Mouse (Mus musculus): ENCODE measurements at regions not wholly inside any gene's neighbourhood (a gene's known extent, or its start where the extent isn't known, plus 50 kb on each side); places are given as distances from the start of the nearest gene placed in this dataset.
"Not testable (repeated sequence)": the region's sequence is repeated elsewhere in the genome, so short reads cannot be mapped to it uniquely, and the experiment has no call there.

GRCm38 (mm10) chr10:45865793-45866192 is 288.2 kb downstream of the Hace1 start:
- no peak for DNase-seq (ENCODE audit: low spot score)
- no peaks in the 10 kb centered on the region for H3K36me3 ChIP-seq (ENCODE audit: control insufficient read depth, insufficient read depth, low read length)

DNA sequence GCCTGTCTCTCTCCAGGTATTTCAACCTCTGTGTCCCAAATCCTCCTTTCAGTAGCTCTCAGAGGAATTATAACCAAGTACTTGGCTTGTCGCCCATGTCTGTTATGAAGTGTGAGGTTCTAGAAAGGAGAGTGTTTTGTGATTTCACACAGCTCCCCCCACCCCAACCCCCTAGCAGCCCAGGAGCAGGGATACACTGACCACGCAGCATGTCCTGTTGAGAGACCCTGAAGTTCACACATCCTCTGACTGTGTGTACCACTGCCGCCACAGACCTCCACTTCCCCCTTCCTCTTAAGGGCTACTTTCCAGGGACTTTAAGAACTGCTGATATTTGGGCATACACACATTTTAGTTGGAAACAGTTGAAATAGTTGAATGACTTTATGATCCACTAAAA is 289.2 kb downstream of the Hace1 start:
- Histone ChIP-seq H3K4me2 (ENCODE audit: low read depth) (no peak overlapping the region), H3K4me3 (ENCODE audit: low read depth, low read length) (no peak overlapping the region), H3K9ac (ENCODE audit: low read length) (no peak overlapping the region), H3K27ac (ENCODE audit: low read depth, low read length) (no peak overlapping the region), H3K27me3 (ENCODE audit: control insufficient read depth, insufficient read depth, low read length) (no peaks in the 10 kb centered on the region), H3K36me3 (ENCODE audit: control insufficient read depth, insufficient read depth, low read length) (no peaks in the 10 kb centered on the region), H3K4me1 (ENCODE audit: control insufficient read depth, insufficient read depth, low read length) (no peaks in the 10 kb centered on the region), H3K9me3 (ENCODE audit: control insufficient read depth, low read length) (no peaks in the 10 kb centered on the region)
- DNase-seq (ENCODE audit: low spot score): no peak
- no peak for ATAC-seq (ENCODE audit: insufficient read depth, low FRiP score, low TSS enrichment)
- 72% methylated on average over 3 of the region's 3 CpGs for WGBS

More at GRCm38 (mm10) chr10:45865793-45866192, 288.2 kb downstream of the Hace1 start:
- Histone ChIP-seq H3K27ac (ENCODE audit: low read depth, low read length) (no peak overlapping the region), H3K4me3 (ENCODE audit: low read depth, low read length) (no peak overlapping the region), H3K4me2 (ENCODE audit: low read depth) (no peak overlapping the region), H3K27me3 (ENCODE audit: control insufficient read depth, insufficient read depth, low read length) (no peaks in the 10 kb centered on the region), H3K9me3 (ENCODE audit: control insufficient read depth, low read length) (no peaks in the 10 kb centered on the region), H3K9ac (ENCODE audit: low read length) (no peak overlapping the region), H3K4me1 (ENCODE audit: control insufficient read depth, insufficient read depth, low read length) (no peaks in the 10 kb centered on the region)
- 51% methylated on average over 4 of the region's 4 CpGs for WGBS
- no peak for ATAC-seq (ENCODE audit: insufficient read depth, low FRiP score, low TSS enrichment)

- no peak for ATAC-seq (ENCODE audit: insufficient read depth, low FRiP score, low TSS enrichment)
- H3K9ac ChIP-seq (ENCODE audit: low read length): no peak overlapping the region
These were observed 293.4 kb downstream of the Hace1 start for GRCm38 (mm10) chr10:45871028-45871427.

DNA sequence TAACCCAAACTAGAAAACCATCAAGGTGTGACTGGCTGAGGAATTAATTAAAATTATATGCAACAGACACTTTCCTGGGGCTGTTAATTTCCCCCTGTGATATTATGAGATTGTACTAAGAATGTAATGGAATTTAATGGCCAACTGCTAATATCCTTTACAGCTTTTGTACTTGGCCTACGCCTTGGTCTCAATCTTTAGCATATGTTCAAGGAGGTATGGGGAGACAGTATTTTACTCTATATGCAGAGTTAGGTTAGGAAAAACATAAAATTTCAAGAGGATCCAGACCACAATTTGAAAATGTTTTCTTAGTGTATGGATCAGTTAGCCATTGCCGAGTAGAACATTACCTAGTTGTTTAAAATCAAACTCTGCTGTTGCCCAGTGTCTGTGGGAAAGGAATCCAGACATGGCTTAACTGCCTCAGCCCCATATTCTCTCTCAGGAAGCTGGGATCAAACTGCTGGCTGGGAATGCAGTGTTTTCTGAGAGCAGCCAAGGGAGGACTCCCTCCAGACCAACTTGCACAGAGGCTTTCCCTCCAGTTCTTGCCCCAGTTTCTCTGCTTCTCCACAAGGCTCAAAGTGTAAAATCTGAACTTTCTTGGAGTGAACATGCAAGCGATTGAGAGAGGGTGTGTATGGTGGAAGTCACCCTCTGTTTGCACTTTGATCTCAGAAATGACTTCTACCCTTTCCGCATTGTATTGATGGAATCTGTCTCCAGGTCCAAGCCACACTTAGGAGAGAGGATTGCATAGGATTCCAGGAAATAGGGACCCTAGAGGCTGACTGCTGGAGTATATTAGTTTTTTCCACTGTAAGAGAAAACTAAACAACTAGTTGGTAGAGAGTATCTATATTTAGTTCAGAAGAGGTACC is 294.6 kb downstream of the Hace1 start:
- ATAC-seq (ENCODE audit: insufficient read depth, low FRiP score, low TSS enrichment): no peak
- H3K4me1 ChIP-seq (ENCODE audit: control insufficient read depth, insufficient read depth, low read length): no peaks in the 10 kb centered on the region
- no peak overlapping the region for H3K27ac ChIP-seq (ENCODE audit: low read depth, low read length)
- WGBS: 86% methylated on average over 4 of the region's 4 CpGs
- no peak overlapping the region for H3K9ac ChIP-seq (ENCODE audit: low read length)
- no peaks in the 10 kb centered on the region for H3K36me3 ChIP-seq (ENCODE audit: control insufficient read depth, insufficient read depth, low read length)
- no peaks in the 10 kb centered on the region for H3K9me3 ChIP-seq (ENCODE audit: control insufficient read depth, low read length)
- no peak overlapping the region for H3K4me2 ChIP-seq (ENCODE audit: low read depth)
- H3K27me3 ChIP-seq (ENCODE audit: control insufficient read depth, insufficient read depth, low read length): no peaks in the 10 kb centered on the region
- no peak for DNase-seq (ENCODE audit: low spot score)
- H3K4me3 ChIP-seq (ENCODE audit: low read depth, low read length): no peak overlapping the region

More at GRCm38 (mm10) chr10:45871028-45871427, 293.4 kb downstream of the Hace1 start:
- H3K9me3 ChIP-seq (ENCODE audit: control insufficient read depth, low read length): no peaks in the 10 kb centered on the region
- no peak overlapping the region for H3K4me3 ChIP-seq (ENCODE audit: low read depth, low read length)
- 89% methylated on average over 4 of the region's 4 CpGs for WGBS
- no peaks in the 10 kb centered on the region for H3K36me3 ChIP-seq (ENCODE audit: control insufficient read depth, insufficient read depth, low read length)
- H3K4me1 ChIP-seq (ENCODE audit: control insufficient read depth, insufficient read depth, low read length): no peaks in the 10 kb centered on the region
- H3K27me3 ChIP-seq (ENCODE audit: control insufficient read depth, insufficient read depth, low read length): no peaks in the 10 kb centered on the region
- no peak overlapping the region for H3K27ac ChIP-seq (ENCODE audit: low read depth, low read length)
- no peak overlapping the region for H3K4me2 ChIP-seq (ENCODE audit: low read depth)
- DNase-seq (ENCODE audit: low spot score): no peak

DNA sequence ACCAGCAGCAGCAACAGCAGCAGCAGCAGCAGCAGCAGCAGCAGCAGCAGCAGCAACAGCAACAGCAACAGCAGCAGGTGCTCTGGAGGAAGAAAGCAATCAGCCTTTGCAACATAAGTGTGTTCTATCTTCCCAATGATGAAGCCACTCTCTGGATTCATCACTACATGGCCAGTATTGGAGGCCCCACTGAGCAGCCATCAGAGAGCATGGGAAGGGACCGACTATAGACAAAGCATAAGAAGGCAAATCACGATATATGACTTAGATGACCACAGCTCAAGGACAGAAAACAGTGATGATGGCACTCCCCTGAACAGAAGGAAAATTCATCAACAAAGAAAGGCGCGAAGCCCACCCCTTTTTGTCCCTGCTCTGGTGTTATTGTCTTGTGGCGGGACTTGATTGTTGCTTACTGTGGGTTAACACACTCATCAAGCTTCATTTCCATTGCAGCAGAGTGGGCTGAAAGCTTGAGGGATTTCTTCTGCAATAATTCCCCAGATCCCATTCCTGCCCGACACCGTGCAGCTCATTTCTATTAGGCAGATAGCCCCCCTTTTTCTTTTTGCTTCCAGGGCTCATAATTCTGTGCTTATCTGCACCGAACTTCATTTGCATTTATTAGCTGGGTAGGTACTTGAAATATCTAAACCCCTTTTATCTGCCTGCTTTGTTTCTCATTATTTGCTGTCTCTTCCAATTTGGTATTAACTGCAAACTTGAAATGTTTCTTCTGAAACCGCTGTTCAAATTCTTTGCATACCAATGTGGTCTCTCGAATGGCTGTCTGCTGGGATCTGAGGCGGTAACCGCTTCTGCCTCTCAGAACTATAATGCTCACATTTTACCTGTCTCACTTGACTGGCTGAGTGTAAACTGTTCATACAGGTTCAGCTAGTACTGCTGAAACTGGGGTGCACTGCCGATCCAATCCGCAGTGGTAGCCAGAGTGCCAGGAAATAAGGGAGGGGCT is 296.5 kb downstream of the Hace1 start:
- no peak overlapping the region for H3K27ac ChIP-seq (ENCODE audit: low read depth, low read length)
- H3K9ac ChIP-seq (ENCODE audit: low read length): no peak overlapping the region
- no peaks in the 10 kb centered on the region for H3K27me3 ChIP-seq (ENCODE audit: control insufficient read depth, insufficient read depth, low read length)
- DNase-seq (ENCODE audit: low spot score): no peak
- no peaks in the 10 kb centered on the region for H3K4me1 ChIP-seq (ENCODE audit: control insufficient read depth, insufficient read depth, low read length)
- 78% methylated on average over 14 of the region's 14 CpGs for WGBS
- no peaks in the 10 kb centered on the region for H3K36me3 ChIP-seq (ENCODE audit: control insufficient read depth, insufficient read depth, low read length)
- no peak overlapping the region for H3K4me2 ChIP-seq (ENCODE audit: low read depth)
- H3K4me3 ChIP-seq (ENCODE audit: low read depth, low read length): no peak overlapping the region
- ATAC-seq (ENCODE audit: insufficient read depth, low FRiP score, low TSS enrichment): no peak
- H3K9me3 ChIP-seq (ENCODE audit: control insufficient read depth, low read length): no peaks in the 10 kb centered on the region

DNA sequence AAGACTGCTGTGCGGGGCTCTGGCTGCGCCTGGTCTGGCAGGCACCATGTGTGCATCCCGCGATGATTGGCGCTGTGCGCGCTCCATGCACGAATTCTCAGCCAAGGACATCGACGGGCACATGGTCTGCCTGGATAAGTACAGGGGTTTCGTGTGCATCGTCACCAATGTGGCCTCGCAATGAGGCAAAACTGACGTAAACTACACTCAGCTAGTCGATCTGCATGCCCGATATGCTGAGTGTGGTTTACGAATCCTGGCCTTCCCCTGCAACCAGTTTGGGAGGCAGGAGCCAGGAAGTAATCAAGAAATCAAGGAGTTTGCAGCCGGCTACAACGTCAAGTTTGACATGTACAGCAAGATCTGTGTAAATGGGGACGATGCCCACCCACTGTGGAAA is 297.7 kb downstream of the Hace1 start:
- H3K36me3 ChIP-seq (ENCODE audit: control insufficient read depth, insufficient read depth, low read length); DNase-seq (ENCODE audit: low spot score); H3K4me1 ChIP-seq (ENCODE audit: control insufficient read depth, insufficient read depth, low read length); H3K27ac ChIP-seq (ENCODE audit: low read depth, low read length); H3K9ac ChIP-seq (ENCODE audit: low read length); H3K4me2 ChIP-seq (ENCODE audit: low read depth); H3K9me3 ChIP-seq (ENCODE audit: control insufficient read depth, low read length); H3K27me3 ChIP-seq (ENCODE audit: control insufficient read depth, insufficient read depth, low read length); ATAC-seq (ENCODE audit: insufficient read depth, low FRiP score, low TSS enrichment); H3K4me3 ChIP-seq (ENCODE audit: low read depth, low read length): not testable (repeated sequence)
- WGBS: 96% methylated on average over 18 of the region's 20 CpGs

DNA sequence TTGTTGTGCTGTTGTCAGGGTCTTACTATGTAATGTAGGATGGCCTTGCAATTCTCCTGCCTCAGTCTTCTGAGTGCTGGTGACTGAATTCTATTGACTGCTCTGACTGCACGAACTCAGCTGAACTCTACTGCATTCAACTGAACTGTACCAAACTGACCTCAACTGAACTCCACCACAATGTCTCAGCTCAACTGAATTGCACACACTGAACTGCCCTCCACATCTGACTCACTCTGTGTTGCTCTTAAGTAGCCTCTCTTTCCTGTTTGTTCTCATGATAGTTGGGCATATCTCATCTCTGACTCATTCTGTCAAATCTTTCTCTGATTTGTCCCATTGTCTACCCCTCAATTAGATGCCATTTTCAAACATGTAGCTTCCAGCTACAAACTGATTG is 306.1 kb downstream of the Hace1 start:
- Histone ChIP-seq H3K4me3 (ENCODE audit: low read depth, low read length) (no peak overlapping the region), H3K27ac (ENCODE audit: low read depth, low read length) (no peak overlapping the region), H3K9ac (ENCODE audit: low read length) (no peak overlapping the region), H3K27me3 (ENCODE audit: control insufficient read depth, insufficient read depth, low read length) (no peaks in the 10 kb centered on the region), H3K4me2 (ENCODE audit: low read depth) (no peak overlapping the region), H3K9me3 (ENCODE audit: control insufficient read depth, low read length) (no peaks in the 10 kb centered on the region), H3K4me1 (ENCODE audit: control insufficient read depth, insufficient read depth, low read length) (no peaks in the 10 kb centered on the region), H3K36me3 (ENCODE audit: control insufficient read depth, insufficient read depth, low read length) (no peaks in the 10 kb centered on the region)
- DNase-seq (ENCODE audit: low spot score) (no peak), ATAC-seq (ENCODE audit: insufficient read depth, low FRiP score, low TSS enrichment) (no peak)
- WGBS: 84% methylated on average over 1 of the region's 1 CpGs

DNA sequence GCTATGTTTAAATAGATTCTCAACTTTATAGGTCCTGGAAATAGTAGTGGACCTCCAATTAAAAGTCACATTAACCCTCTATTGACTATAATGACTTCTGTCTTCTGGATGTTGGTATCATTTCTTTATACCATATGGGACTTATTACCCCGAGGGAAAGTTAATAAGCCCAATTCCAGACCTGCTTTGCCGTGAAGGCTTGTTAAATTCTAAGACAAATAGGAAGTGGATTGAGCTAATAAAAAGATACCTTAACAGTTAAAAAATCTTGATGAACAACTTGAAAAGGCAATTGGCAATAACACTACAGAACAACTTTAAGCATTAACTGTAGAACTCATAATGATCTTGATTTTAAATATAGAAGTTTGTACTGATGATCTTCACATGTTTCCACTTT is 309.0 kb downstream of the Hace1 start:
- Histone ChIP-seq H3K4me1 (ENCODE audit: control insufficient read depth, insufficient read depth, low read length) (no peaks in the 10 kb centered on the region), H3K9ac (ENCODE audit: low read length) (no peak overlapping the region), H3K4me2 (ENCODE audit: low read depth) (no peak overlapping the region), H3K27ac (ENCODE audit: low read depth, low read length) (no peak overlapping the region), H3K9me3 (ENCODE audit: control insufficient read depth, low read length) (no peaks in the 10 kb centered on the region), H3K27me3 (ENCODE audit: control insufficient read depth, insufficient read depth, low read length) (no peaks in the 10 kb centered on the region), H3K4me3 (ENCODE audit: low read depth, low read length) (no peak overlapping the region), H3K36me3 (ENCODE audit: control insufficient read depth, insufficient read depth, low read length) (no peaks in the 10 kb centered on the region)
- WGBS: 80% methylated on average over 2 of the region's 2 CpGs
- no peak for ATAC-seq (ENCODE audit: insufficient read depth, low FRiP score, low TSS enrichment)
- DNase-seq (ENCODE audit: low spot score): no peak
